In the genomic region with DNA sequence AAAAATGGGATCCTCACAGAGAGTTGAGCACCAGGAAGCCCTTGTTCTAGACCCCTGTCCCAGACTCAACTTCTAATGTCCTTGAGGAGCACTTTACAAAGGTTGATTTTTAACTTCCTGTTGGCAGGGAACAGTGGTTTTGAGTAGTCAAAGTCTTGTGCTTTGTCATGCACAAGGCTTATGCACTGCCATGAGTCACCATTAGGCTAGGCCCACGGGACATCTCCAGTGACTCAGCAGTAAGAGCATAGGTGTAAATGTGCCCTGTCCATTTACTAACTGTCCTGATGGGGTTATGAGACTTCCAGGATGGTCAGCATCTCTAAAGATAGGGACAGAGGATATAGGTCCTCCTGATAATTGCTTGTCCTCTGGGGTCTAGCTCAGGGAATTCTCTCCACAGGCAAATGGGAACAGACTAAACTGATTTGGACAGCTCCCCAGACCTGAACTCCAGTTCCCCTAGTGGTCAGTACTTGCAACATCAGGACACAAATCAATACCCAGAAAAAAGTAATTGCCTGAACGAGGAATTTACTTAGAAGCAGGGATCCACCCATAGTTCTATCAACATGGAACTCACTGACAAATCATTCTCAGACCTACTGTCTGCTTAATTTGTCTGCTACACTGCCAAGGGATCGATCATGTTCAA, we compare ENCODE assay signal across 35 mouse cellular contexts. TPM values are rescaled to one million over a fixed set of nuclear protein-coding genes. Genes with fewer than 3 reads are reported as not detected.
A peak's percentile ranks its signal among the peaks of the same experiment; 100 is the strongest.
DNase-seq lines count a peak whose midpoint lies in the region; ATAC-seq and TF ChIP-seq lines count a peak whose summit lies in the region.
"Had no signal": no experiment of that assay in that cellular context is flagged by ENCODE, and none has a peak within 500 bp of the region (broad histone marks: within the 10 kb centered on the region; RNA-seq: fewer than 3 reads in every experiment).

No protein-coding gene starts in this region.

- no peak overlapping the region for H3K4me3 ChIP-seq in intestine, postnatal 0 days (ENCODE audit: low read depth, low read length)
- no peak overlapping the region for H3K4me3 ChIP-seq in intestine, embryonic 16.5 days (ENCODE audit: low read length)
- H3K4me3 ChIP-seq in CH12.LX (replicated peaks in 1 of 3; ENCODE audit: low read depth in 2 of 3, low read length in 2 of 3, poor library complexity in 1 of 3), result no peak overlapping the region
- H3K4me3 ChIP-seq: embryonic facial prominence, embryonic 12.5 days; forebrain, embryonic 12.5 days; hindbrain, embryonic 13.5 days; limb, embryonic 13.5 days; liver, embryonic 12.5 days; megakaryocyte, embryonic 14.5 days; midbrain, embryonic 13.5 days had no signal

- no peak overlapping the region for H3K4me2 ChIP-seq in intestine, postnatal 0 days (replicated peaks; ENCODE audit: low read depth)
- H3K4me2 ChIP-seq in intestine, embryonic 16.5 days (ENCODE audit: low read depth, low read length), result no peak overlapping the region
- no peak overlapping the region for H3K4me2 ChIP-seq in CH12.LX (ENCODE audit: insufficient read depth, low read depth, poor library complexity, severe bottlenecking)
- H3K4me2 ChIP-seq: embryonic facial prominence, embryonic 12.5 days; forebrain, embryonic 12.5 days; hindbrain, embryonic 13.5 days; limb, embryonic 13.5 days; liver, embryonic 12.5 days; midbrain, embryonic 13.5 days had no signal

- no peak; the same call in 1 of the 2 replicates for TF ChIP-seq RAD21 in CH12.LX (IDR thresholded peaks at IDR 0.05; ENCODE audit: low read depth, low read length)

- WGBS in intestine, postnatal 0 days, result 68% methylated on average over 3 of the region's 3 CpGs
- WGBS in intestine, embryonic 16.5 days, result 63% methylated on average over 3 of the region's 3 CpGs

- no peak for TF ChIP-seq POLR2A in CH12.LX (IDR thresholded peaks at IDR 0.05; ENCODE audit: low read depth, low read length)

- peak; percentile 16 for DNase-seq in CH12.LX (ENCODE audit: extremely low read depth)
- peak; percentile 23 for DNase-seq in NIH3T3 (ENCODE audit: low read depth)
- DNase-seq in retina, postnatal 1 day, result peak; percentile 0
- no peak for DNase-seq in right cerebral cortex, postnatal 4 days
- DNase-seq: B cell, adult 2 months; cerebellum, adult 11-12 months; cerebellum, postnatal 14 days; gastrocnemius, postnatal 36 days; heart, postnatal 36 days; lung, adult 2 months; lung, postnatal 36 days; right cerebral cortex, adult 18-20 months; thymus, adult 2 months; thymus, postnatal 4 days had no signal

- no peak for TF ChIP-seq EP300 in CH12.LX (IDR thresholded peaks at IDR 0.05; ENCODE audit: low read length)

- H3K27ac ChIP-seq in intestine, postnatal 0 days (ENCODE audit: low read depth, low read length), result no peak overlapping the region
- no peak overlapping the region for H3K27ac ChIP-seq in intestine, embryonic 16.5 days (ENCODE audit: low read length)
- H3K27ac ChIP-seq in CH12.LX (ENCODE audit: insufficient read depth, low read depth), result no peak overlapping the region
- H3K27ac ChIP-seq: embryonic facial prominence, embryonic 12.5 days; forebrain, embryonic 12.5 days; hindbrain, embryonic 13.5 days; limb, embryonic 13.5 days; liver, embryonic 12.5 days; midbrain, embryonic 13.5 days had no signal

- in situ Hi-C loops in CH12.LX (cut with MboI; ENCODE audit: low pct_ligation_motif_present, low pct_unique_long_range_greater_than_20kb, low sequenced_read_pairs), result no loop called here

- no peaks in the 10 kb centered on the region for H3K79me2 ChIP-seq in CH12.LX (replicated peaks; ENCODE audit: control insufficient read depth, extremely low read depth, insufficient read depth, poor library complexity, severe bottlenecking)

- no peaks in the 10 kb centered on the region for H3K36me3 ChIP-seq in intestine, postnatal 0 days (ENCODE audit: control insufficient read depth, insufficient read depth)
- H3K36me3 ChIP-seq in intestine, embryonic 16.5 days (ENCODE audit: control insufficient read depth, insufficient read depth, low read length), result no peaks in the 10 kb centered on the region
- H3K36me3 ChIP-seq in CH12.LX (replicated peaks in 1 of 2; ENCODE audit: control insufficient read depth in 1 of 2, insufficient read depth in 1 of 2, low read length in 1 of 2), result no peaks in the 10 kb centered on the region
- H3K36me3 ChIP-seq: embryonic facial prominence, embryonic 12.5 days; forebrain, embryonic 12.5 days; hindbrain, embryonic 13.5 days; limb, embryonic 13.5 days; liver, embryonic 12.5 days; midbrain, embryonic 13.5 days had no signal

- no peaks in the 10 kb centered on the region for H3K9me3 ChIP-seq in intestine, postnatal 0 days (ENCODE audit: control insufficient read depth)
- H3K9me3 ChIP-seq in intestine, embryonic 16.5 days (ENCODE audit: control insufficient read depth, low read length), result peaks cover 3% of the 10 kb centered on the region; the same call in 1 of the 2 replicates
- no peaks in the 10 kb centered on the region for H3K9me3 ChIP-seq in CH12.LX (replicated peaks; ENCODE audit: low read length)

- no peaks in the 10 kb centered on the region for H3K4me1 ChIP-seq in intestine, postnatal 0 days (replicated peaks; ENCODE audit: control insufficient read depth, insufficient read depth, low read length)
- H3K4me1 ChIP-seq in intestine, embryonic 16.5 days (ENCODE audit: control insufficient read depth, insufficient read depth, low read length), result no peaks in the 10 kb centered on the region
- H3K4me1 ChIP-seq in CH12.LX (ENCODE audit: control insufficient read depth in 1 of 2, insufficient read depth in 2 of 2), result no peaks in the 10 kb centered on the region
- H3K4me1 ChIP-seq: embryonic facial prominence, embryonic 12.5 days; forebrain, embryonic 12.5 days; hindbrain, embryonic 13.5 days; limb, embryonic 13.5 days; liver, embryonic 12.5 days; megakaryocyte, embryonic 14.5 days; midbrain, embryonic 13.5 days had no signal

- no peaks in the 10 kb centered on the region for H3K27me3 ChIP-seq in intestine, postnatal 0 days (replicated peaks; ENCODE audit: control insufficient read depth, insufficient read depth, low read length)
- H3K27me3 ChIP-seq in intestine, embryonic 16.5 days (replicated peaks; ENCODE audit: control insufficient read depth, insufficient read depth, low read length), result no peaks in the 10 kb centered on the region
- peaks cover 54% of the 10 kb centered on the region for H3K27me3 ChIP-seq in CH12.LX (replicated peaks)
- H3K27me3 ChIP-seq: embryonic facial prominence, embryonic 12.5 days; forebrain, embryonic 12.5 days; hindbrain, embryonic 13.5 days; limb, embryonic 13.5 days; liver, embryonic 12.5 days; megakaryocyte, embryonic 14.5 days; midbrain, embryonic 13.5 days had no signal

- no peak for ATAC-seq in intestine, postnatal 0 days
- ATAC-seq in intestine, embryonic 16.5 days, result no peak
- ATAC-seq in activated CD4-positive, CD25-positive, alpha-beta regulatory T cell, adult 4 months, result no peak
- ATAC-seq: liver, embryonic 12.5 days; midbrain, embryonic 13.5 days had no signal

- peak; percentile 30; the same call in 1 of the 2 replicates for TF ChIP-seq CTCF in intestine, postnatal 0 days (IDR thresholded peaks at IDR 0.05; ENCODE audit: low read depth)
- peak; percentile 61 to 62 for TF ChIP-seq CTCF in CH12.LX (conservative IDR thresholded peaks at IDR 0.05 in 1 of 2, IDR thresholded peaks at IDR 0.05 in 1 of 2; ENCODE audit: low read depth in 2 of 2, low read length in 2 of 2)

- dilution Hi-C loops in CH12.LX (cut with MboI; ENCODE audit: extremely low pct_ligation_motif_present, extremely low pct_unique_long_range_greater_than_20kb, low sequenced_read_pairs), result no loop called here

- no peak overlapping the region for H3K9ac ChIP-seq in intestine, postnatal 0 days (ENCODE audit: low read depth, low read length)
- no peak overlapping the region for H3K9ac ChIP-seq in intestine, embryonic 16.5 days (ENCODE audit: low read depth, low read length)
- no peak overlapping the region for H3K9ac ChIP-seq in CH12.LX (ENCODE audit: insufficient read depth, low read depth)
- H3K9ac ChIP-seq: embryonic facial prominence, embryonic 12.5 days; forebrain, embryonic 12.5 days; hindbrain, embryonic 13.5 days; limb, embryonic 13.5 days; liver, embryonic 12.5 days; midbrain, embryonic 13.5 days had no signal

TF ChIP-seq in CH12.LX, 34 proteins besides CTCF, POLR2A, EP300 and RAD21:
- TF ChIP-seq SMC3 (IDR thresholded peaks at IDR 0.05; ENCODE audit: low read depth, low read length) (0 out of 2 replicates have a peak, but pooled peaks have one; percentile 6), ZNF384 (IDR thresholded peaks at IDR 0.05; ENCODE audit: low read depth, low read length) (no peak)

RNA-seq across cellular contexts. Expression of a gene that starts 2.4 kb away (rescaled TPM):
- not detected in 2 replicates for polyA plus RNA-seq in intestine, postnatal 0 days (2015; fragmentation: Nextera tagmentation; extraction: Ambion mirVana)
- not detected in 2 replicates for polyA plus RNA-seq in intestine, embryonic 16.5 days (2015; fragmentation: Nextera tagmentation; extraction: Ambion mirVana)
- not detected in 2 replicates for total RNA-seq in CH12.LX (2012; rRNA removed)
- not detected in 2 replicates for total RNA-seq in CH12.LX (2014; rRNA removed)
- polyA plus RNA-seq in CH12.LX (2012; ENCODE audit: insufficient read length, low read depth), result not detected in 2 replicates
- under 1 TPM in 1 of 2 experiments, not detected in 1; 0.05 TPM for polyA plus RNA-seq in activated CD4-positive, CD25-positive, alpha-beta regulatory T cell, adult 4 months (2017; shearing (Covaris generic))
- total RNA-seq: adrenal gland, postnatal 4 days; gastrocnemius, adult 18-20 months; gastrocnemius, postnatal 36 days; heart, adult 8-10 months; heart, postnatal 36 days; left cerebral cortex, adult 18-20 months; left cerebral cortex, postnatal 25 days had no signal
- polyA plus RNA-seq: embryonic facial prominence, embryonic 12.5 days; forebrain, embryonic 12.5 days; heart, embryonic 14.5 days; hindbrain, embryonic 13.5 days; kidney, embryonic 14.5 days; limb, embryonic 13.5 days; liver, embryonic 12.5 days; lung, adult 2 months; midbrain, embryonic 13.5 days; neural tube, embryonic 11.5 days; small intestine, adult 2 months; stomach, embryonic 16.5 days; thymus, adult 2 months had no signal

RNA-seq across cellular contexts. Expression of a gene that starts 55.6 kb away (rescaled TPM):
- polyA plus RNA-seq in intestine, postnatal 0 days (2015; fragmentation: Nextera tagmentation; extraction: Ambion mirVana), result not detected in 2 replicates
- 0.04 TPM in 1 of 2 replicates, not detected in the other for polyA plus RNA-seq in intestine, embryonic 16.5 days (2015; fragmentation: Nextera tagmentation; extraction: Ambion mirVana)
- total RNA-seq in CH12.LX (2012; rRNA removed), result not detected in 2 replicates
- not detected in 2 replicates for total RNA-seq in CH12.LX (2014; rRNA removed)
- not detected in 2 replicates for polyA plus RNA-seq in CH12.LX (2012; ENCODE audit: insufficient read length, low read depth)
- polyA plus RNA-seq in activated CD4-positive, CD25-positive, alpha-beta regulatory T cell, adult 4 months (2017; shearing (Covaris generic)), result not detected
- total RNA-seq: adrenal gland, adult 18-20 months; adrenal gland, postnatal 4 days; gastrocnemius, adult 18-20 months; gastrocnemius, postnatal 36 days; heart, adult 8-10 months; heart, postnatal 36 days; left cerebral cortex, postnatal 25 days had no signal
- polyA plus RNA-seq: embryonic facial prominence, embryonic 12.5 days; forebrain, embryonic 12.5 days; heart, embryonic 14.5 days; hindbrain, embryonic 13.5 days; kidney, embryonic 14.5 days; limb, embryonic 13.5 days; liver, embryonic 12.5 days; lung, adult 2 months; midbrain, embryonic 13.5 days; neural tube, embryonic 11.5 days; small intestine, adult 2 months; stomach, embryonic 16.5 days; thymus, adult 2 months had no signal
